Mouse (Mus musculus) liver, adult 2 months (tissue): ENCODE results near the gene H2afy.

Source experiments
- CTCF ChIP-seq: fragments of 200-500 bp; IDR thresholded peaks from 2 replicates; pipeline ENCODE4 v1.5.1; 2011; ENCODE audit warnings: low read depth, low read length, control low read depth
- POLR2A ChIP-seq: fragments of 200-500 bp; IDR thresholded peaks from 2 replicates; pipeline ENCODE4 v1.6.1; 2011; ENCODE audit warnings: low read length, control low read depth; ENCODE audit not compliant: insufficient read depth; ENCODE audit errors: extremely low read depth

GRCm38 (mm10) chr13:56110694-56111531 is 25.2 kb downstream of the H2afy start:
- TF ChIP-seq CTCF (no peak), POLR2A (no peak)
